Mouse (Mus musculus) liver, adult 10 weeks (tissue): ENCODE measurements around the gene Gbf1. TPM values are rescaled to one million over a fixed set of nuclear protein-coding genes. Genes with fewer than 3 reads are reported as not detected.

Experiments
- polyA plus RNA-seq: library from polyadenylated mRNA; stranded (reverse); fragments of 350-450 nt; fragmentation: Illumina TruSeq; extraction: RNeasy Lipid Tissue Mini Kit (QIAGEN cat#74804); gene quantifications from one replicate; pipeline ENCODE4 v1.2.3, GENCODE M21; 2014; ENCODE audit warnings: low read depth, low replicate concordance

Gene Gbf1
- polyA plus RNA-seq, result 7.9 TPM

GRCm38 (mm10) chr19:46152127-46152803 is at the start of gene Gbf1:
Gene Gbf1, plus strand, starts transcription at chr19:46152509.

GRCm38 (mm10) chr19:46131694-46132525 is 20.4 kb upstream of the Gbf1 start, which contains the start of gene Elovl3:
Gene Elovl3, plus strand, starts transcription at chr19:46131897.

GRCm38 (mm10) chr19:46147511-46148371 is 4.6 kb upstream of the Gbf1 start, which contains the start of gene Pitx3:
Gene Pitx3, minus strand, starts transcription at chr19:46148326.

GRCm38 (mm10) chr19:46304216-46304841 is 152.0 kb downstream of the Gbf1 start, which contains the start of gene Nfkb2:
Gene Nfkb2, plus strand, starts transcription at chr19:46304320.

GRCm38 (mm10) chr19:46326756-46327305 is 174.5 kb downstream of the Gbf1 start, which contains the start of gene Psd:
Gene Psd, minus strand, starts transcription at chr19:46327156.

GRCm38 (mm10) chr19:46328081-46329030 is 176.0 kb downstream of the Gbf1 start, which contains the start of gene Fbxl15:
Gene Fbxl15, plus strand, starts transcription at chr19:46328184.

Other genes with a start within 250 kb of the Gbf1 start
- gene Armh3, start 154.0 kb upstream of the Gbf1 start, polyA plus RNA-seq, result 7.2 TPM
- gene Hps6, start 149.0 kb upstream of the Gbf1 start, polyA plus RNA-seq, result not detected
- gene Pprc1, start 107.6 kb upstream of the Gbf1 start, polyA plus RNA-seq, result 5.0 TPM
- 7.0 TPM for gene Ldb1, start 107.3 kb upstream of the Gbf1 start, polyA plus RNA-seq
- 5.4 TPM for gene Nolc1, start 76.6 kb upstream of the Gbf1 start, polyA plus RNA-seq
- 19.7 TPM for gene Elovl3, start 20.6 kb upstream of the Gbf1 start, polyA plus RNA-seq
- gene Pitx3, start 4.2 kb upstream of the Gbf1 start, polyA plus RNA-seq, result not detected
- 0.24 TPM for gene Nfkb2, start 151.8 kb downstream of the Gbf1 start, polyA plus RNA-seq
- not detected for gene Psd, start 174.6 kb downstream of the Gbf1 start, polyA plus RNA-seq
- gene Fbxl15, start 175.7 kb downstream of the Gbf1 start, polyA plus RNA-seq, result not detected
- 2.4 TPM for gene Cuedc2, start 186.2 kb downstream of the Gbf1 start, polyA plus RNA-seq
- gene Mfsd13a, start 188.6 kb downstream of the Gbf1 start, polyA plus RNA-seq, result 0.42 TPM
- not detected for gene 2310034G01Rik, start 197.8 kb downstream of the Gbf1 start, polyA plus RNA-seq
- gene Actr1a, start 243.2 kb downstream of the Gbf1 start, polyA plus RNA-seq, result 17.6 TPM
- gene Sufu, start 244.4 kb downstream of the Gbf1 start, polyA plus RNA-seq, result 0.93 TPM